Mouse (Mus musculus) limb, embryonic 15.5 days (tissue): ENCODE data around the gene Mindy1. TPM values are rescaled to one million over a fixed set of nuclear protein-coding genes. Genes with fewer than 3 reads are reported as not detected.
"Not testable (repeated sequence)": the region's sequence is repeated elsewhere in the genome, so short reads cannot be mapped to it uniquely, and the experiment has no call there.

Source experiments
- ATAC-seq: fragments of 200-750 bp; cut with Nextera tagmentation; 2 replicates; pipeline ENCODE4 v1.8.0; 2017; ENCODE audit warnings: low read depth, moderate TSS enrichment; ENCODE audit not compliant: insufficient number of reproducible peaks, low FRiP score, low TSS enrichment
- H3K27ac ChIP-seq: fragments of 300-500 bp; sonication (generic); 2 replicates; pipeline ENCODE4 v1.5.1; 2015; ENCODE audit warnings: moderate library complexity, mild to moderate bottlenecking, inconsistent platforms
- H3K27me3 ChIP-seq: fragments of 300-500 bp; sonication (generic); 2 replicates; pipeline ENCODE4 v1.6.1; 2015; ENCODE audit warnings: inconsistent platforms
- H3K36me3 ChIP-seq: fragments of 300-500 bp; sonication (generic); 2 replicates; pipeline ENCODE4 v1.6.1; 2015; ENCODE audit warnings: inconsistent platforms
- H3K4me1 ChIP-seq: fragments of 300-500 bp; sonication (generic); 2 replicates; pipeline ENCODE4 v1.6.1; 2015; ENCODE audit warnings: inconsistent platforms
- H3K4me2 ChIP-seq: fragments of 300-500 bp; sonication (generic); 2 replicates; pipeline ENCODE4 v1.6.1; 2015; ENCODE audit warnings: mild to moderate bottlenecking, inconsistent platforms
- H3K4me3 ChIP-seq: fragments of 300-500 bp; sonication (generic); 2 replicates; pipeline ENCODE4 v1.5.1; 2015; ENCODE audit warnings: mild to moderate bottlenecking, inconsistent platforms
- H3K9ac ChIP-seq: fragments of 300-500 bp; sonication (generic); 2 replicates; pipeline ENCODE4 v1.6.1; 2015; ENCODE audit warnings: inconsistent platforms
- H3K9me3 ChIP-seq: fragments of 300-500 bp; sonication (generic); 2 replicates; pipeline ENCODE4 v1.6.1; 2016; ENCODE audit warnings: inconsistent platforms
- WGBS: fragments of 180-500 bp; shearing (Covaris S2); methylation state at CpG from one replicate; pipeline ENCODE4 v1.1.7; 2015; 5-methylcytosine and 5-hydroxymethylcytosine counted together
- polyA plus RNA-seq: library from polyadenylated mRNA; unstranded; fragments of >200 nt; fragmentation: Nextera tagmentation; extraction: Ambion mirVana; gene quantifications from 2 replicates; pipeline ENCODE4 v1.2.1, GENCODE M21; 2015

Gene Mindy1
- polyA plus RNA-seq, 1 experiment from 2014 or later = 53.1 TPM

GRCm38 (mm10) chr3:95331528-95331927 lies 50.4 kb downstream of the Mindy1 start:
- Histone ChIP-seq H3K4me2 (no peak overlapping the region), H3K9me3 (no peaks in the 10 kb centered on the region), H3K27me3 (no peaks in the 10 kb centered on the region), H3K4me1 (no peaks in the 10 kb centered on the region), H3K27ac (no peak overlapping the region), H3K36me3 (peaks cover 84% of the 10 kb centered on the region), H3K4me3 (no peak overlapping the region), H3K9ac (no peak overlapping the region)
- 67% methylated on average over 1 of the region's 1 CpGs for WGBS
- no peak for ATAC-seq

- ATAC-seq = no peak
- Histone ChIP-seq H3K4me1 (no peaks in the 10 kb centered on the region), H3K9me3 (no peaks in the 10 kb centered on the region), H3K4me2 (no peak overlapping the region), H3K27me3 (no peaks in the 10 kb centered on the region), H3K4me3 (no peak overlapping the region), H3K36me3 (peaks cover 93% of the 10 kb centered on the region), H3K27ac (no peak overlapping the region), H3K9ac (no peak overlapping the region)
- WGBS = 96% methylated on average over 4 of the region's 4 CpGs
Observed at GRCm38 (mm10) chr3:95337345-95337744, 56.2 kb downstream of the Mindy1 start.

- ATAC-seq = no peak
- H3K9ac ChIP-seq = no peak overlapping the region
- peaks cover 93% of the 10 kb centered on the region for H3K36me3 ChIP-seq
- 92% methylated on average over 4 of the region's 4 CpGs for WGBS
- no peaks in the 10 kb centered on the region for H3K4me1 ChIP-seq
- no peak overlapping the region for H3K27ac ChIP-seq
- no peak overlapping the region for H3K4me3 ChIP-seq
- H3K4me2 ChIP-seq = no peak overlapping the region
- no peaks in the 10 kb centered on the region for H3K9me3 ChIP-seq
- no peaks in the 10 kb centered on the region for H3K27me3 ChIP-seq
Observed at GRCm38 (mm10) chr3:95338251-95338650, 57.1 kb downstream of the Mindy1 start.

GRCm38 (mm10) chr3:95343356-95344000 lies 62.3 kb downstream of the Mindy1 start:
- 92% methylated on average over 9 of the region's 9 CpGs for WGBS
- H3K27ac ChIP-seq = not testable (repeated sequence)
- H3K36me3 ChIP-seq = peaks cover 86% of the 10 kb centered on the region

More at GRCm38 (mm10) chr3:95343356-95344000, 62.3 kb downstream of the Mindy1 start:
- not testable (repeated sequence) for H3K9me3 ChIP-seq, H3K4me1 ChIP-seq, H3K4me3 ChIP-seq, ATAC-seq, H3K9ac ChIP-seq, H3K4me2 ChIP-seq, H3K27me3 ChIP-seq

Other genes with a start within 250 kb of the Mindy1 start
- 253 and 271 TPM in 2 replicates for gene Psmd4, start 238.7 kb upstream of the Mindy1 start, polyA plus RNA-seq
- 19.4 and 22.0 TPM in 2 replicates for gene Pip5k1a, start 174.4 kb upstream of the Mindy1 start, polyA plus RNA-seq
- gene Vps72, start 170.3 kb upstream of the Mindy1 start, polyA plus RNA-seq = 139 and 141 TPM in 2 replicates
- gene Tmod4, start 156.9 kb upstream of the Mindy1 start, polyA plus RNA-seq = 4.2 and 12.9 TPM in 2 replicates
- gene Scnm1, start 147.3 kb upstream of the Mindy1 start, polyA plus RNA-seq = 61.2 and 67.2 TPM in 2 replicates
- 17.9 and 18.5 TPM in 2 replicates for gene Lysmd1, start 147.3 kb upstream of the Mindy1 start, polyA plus RNA-seq
- 6.1 and 7.1 TPM in 2 replicates for gene Tnfaip8l2, start 139.0 kb upstream of the Mindy1 start, polyA plus RNA-seq
- 9.3 and 11.2 TPM in 2 replicates for gene Sema6c, start 120.9 kb upstream of the Mindy1 start, polyA plus RNA-seq
- gene Gabpb2, start 63.4 kb upstream of the Mindy1 start, polyA plus RNA-seq = 8.6 and 10.4 TPM in 2 replicates
- gene Cdc42se1, start 52.6 kb upstream of the Mindy1 start, polyA plus RNA-seq = 114 TPM in 2 replicates
- gene Mllt11, start 49.2 kb upstream of the Mindy1 start, polyA plus RNA-seq = 11.5 and 15.5 TPM in 2 replicates
- gene Gm128, start 39.7 kb upstream of the Mindy1 start, polyA plus RNA-seq = 0.53 and 0.76 TPM in 2 replicates
- 15.6 and 17.2 TPM in 2 replicates for gene Bnipl, start 30.2 kb upstream of the Mindy1 start, polyA plus RNA-seq
- 22.7 and 31.6 TPM in 2 replicates for gene Prune1, start 731 bp downstream of the Mindy1 start, polyA plus RNA-seq
- 12.5 and 15.1 TPM in 2 replicates for gene Anxa9, start 25.8 kb downstream of the Mindy1 start, polyA plus RNA-seq
- gene Cers2, start 33.4 kb downstream of the Mindy1 start, polyA plus RNA-seq = 154 and 157 TPM in 2 replicates
- 35.9 and 36.9 TPM in 2 replicates for gene Setdb1, start 75.9 kb downstream of the Mindy1 start, polyA plus RNA-seq
- gene 4930558C23Rik, start 121.5 kb downstream of the Mindy1 start, polyA plus RNA-seq = not detected in 2 replicates
- 49.5 and 52.3 TPM in 2 replicates for gene Arnt, start 153.0 kb downstream of the Mindy1 start, polyA plus RNA-seq
- 97.6 and 148 TPM in 2 replicates for gene Ctsk, start 217.9 kb downstream of the Mindy1 start, polyA plus RNA-seq
- 20.9 and 23.8 TPM in 2 replicates for gene Ctss, start 245.4 kb downstream of the Mindy1 start, polyA plus RNA-seq